Mouse (Mus musculus) liver, embryonic 12.5 days (tissue): ENCODE results near the gene Vcam1. TPM values are rescaled to one million over a fixed set of nuclear protein-coding genes. Genes with fewer than 3 reads are reported as not detected.
A peak's percentile ranks its signal among the peaks of the same experiment; 100 is the strongest.

Experiments
- ATAC-seq: fragments of 200-750 bp; cut with Nextera tagmentation; 2 replicates; pipeline ENCODE4 v1.8.0; 2017; ENCODE audit warnings: moderate number of reproducible peaks, mild to moderate bottlenecking, moderate library complexity
- H3K27ac ChIP-seq: fragments of 300-500 bp; sonication (generic); 2 replicates; pipeline ENCODE4 v1.5.1; 2016; ENCODE audit warnings: mild to moderate bottlenecking
- H3K27me3 ChIP-seq: fragments of 300-500 bp; sonication (generic); replicated peaks from 2 replicates; pipeline ENCODE4 v1.6.1; 2016; ENCODE audit warnings: mild to moderate bottlenecking, moderate library complexity
- H3K36me3 ChIP-seq: fragments of 300-500 bp; sonication (generic); 2 replicates; pipeline ENCODE4 v1.6.1; 2016; ENCODE audit warnings: mild to moderate bottlenecking, moderate library complexity
- H3K4me1 ChIP-seq: fragments of 300-500 bp; sonication (generic); 2 replicates; pipeline ENCODE4 v1.6.1; 2016
- H3K4me2 ChIP-seq: fragments of 300-500 bp; sonication (generic); 2 replicates; pipeline ENCODE4 v1.6.1; 2016; ENCODE audit warnings: mild to moderate bottlenecking, moderate library complexity
- H3K4me3 ChIP-seq: fragments of 300-500 bp; sonication (generic); 2 replicates; pipeline ENCODE4 v1.5.1; 2016; ENCODE audit warnings: mild to moderate bottlenecking, moderate library complexity
- H3K9ac ChIP-seq: fragments of 300-500 bp; sonication (generic); 2 replicates; pipeline ENCODE4 v1.6.1; 2016; ENCODE audit warnings: mild to moderate bottlenecking, moderate library complexity
- H3K9me3 ChIP-seq: fragments of 300-500 bp; sonication (generic); replicated peaks from 2 replicates; pipeline ENCODE4 v1.6.1; 2016; ENCODE audit warnings: mild to moderate bottlenecking, moderate library complexity
- WGBS: fragments of 180-500 bp; shearing (Covaris S2); methylation state at CpG from one replicate; pipeline ENCODE4 v1.1.7; 2016; ENCODE audit not compliant: insufficient replicate concordance; 5-methylcytosine and 5-hydroxymethylcytosine counted together
- polyA plus RNA-seq: library from polyadenylated mRNA; unstranded; fragments of >200 nt; fragmentation: Nextera tagmentation; extraction: Ambion mirVana; gene quantifications from 2 replicates; pipeline ENCODE4 v1.2.1, GENCODE M21; 2016

Gene Vcam1
- polyA plus RNA-seq, 1 experiment from 2014 or later: 47.5 TPM

DNA sequence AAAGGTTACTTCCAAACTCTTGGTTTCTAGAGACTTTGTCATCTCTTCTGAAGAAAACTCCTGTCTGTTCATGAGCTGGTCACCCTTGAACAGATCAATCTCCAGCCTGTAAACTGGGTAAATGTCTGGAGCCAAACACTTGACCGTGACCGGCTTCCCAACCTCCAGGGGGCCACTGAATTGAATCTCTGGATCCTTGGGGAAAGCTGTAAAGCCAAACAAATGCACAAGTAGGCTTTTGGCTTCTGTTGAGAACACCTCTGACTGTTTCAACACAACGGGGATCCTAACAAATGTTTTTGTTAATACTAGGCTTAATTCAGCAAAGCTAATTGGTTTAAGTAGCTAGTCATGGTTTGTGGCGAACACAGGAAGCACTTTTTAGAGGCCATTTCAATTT, 3.4 kb downstream of the Vcam1 start:
- no peaks in the 10 kb centered on the region for H3K27me3 ChIP-seq
- H3K27ac ChIP-seq: 0 out of 2 replicates have a peak overlapping the region, but pooled peaks have one; percentile 64
- 52% methylated on average over 4 of the region's 4 CpGs for WGBS
- H3K4me1 ChIP-seq: no peaks in the 10 kb centered on the region
- H3K36me3 ChIP-seq: peaks cover 11% of the 10 kb centered on the region
- peak overlapping the region; percentile 5; the same call in 1 of the 2 replicates for H3K4me3 ChIP-seq
- H3K9ac ChIP-seq: no peak overlapping the region
- ATAC-seq: no peak
- H3K9me3 ChIP-seq: no peaks in the 10 kb centered on the region
- peak overlapping the region; percentile 43 for H3K4me2 ChIP-seq

DNA sequence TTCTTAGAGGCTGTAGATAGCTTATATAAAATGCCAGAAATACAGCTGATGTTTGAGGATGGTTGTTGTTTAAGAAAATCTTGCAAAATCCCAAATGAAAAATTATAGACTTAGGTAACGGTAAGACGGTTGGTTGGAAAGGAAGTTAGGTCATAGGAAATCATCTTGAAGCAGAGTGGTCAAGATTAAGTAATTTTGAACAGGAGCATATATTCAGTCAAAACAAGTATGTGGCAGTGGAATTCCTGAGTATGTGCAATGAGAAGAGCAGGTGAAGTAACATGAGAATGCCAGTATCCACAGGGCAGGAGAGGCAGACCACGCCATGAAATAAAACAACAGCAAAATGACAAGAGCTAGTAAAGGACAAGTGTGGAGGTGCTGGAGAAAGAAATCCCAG, 5.7 kb downstream of the Vcam1 start:
- ATAC-seq: no peak
- no peaks in the 10 kb centered on the region for H3K9me3 ChIP-seq
- peaks cover 23% of the 10 kb centered on the region for H3K36me3 ChIP-seq
- H3K4me3 ChIP-seq: no peak overlapping the region
- H3K4me2 ChIP-seq: no peak overlapping the region
- no peak overlapping the region for H3K9ac ChIP-seq
- no peaks in the 10 kb centered on the region for H3K27me3 ChIP-seq
- 79% methylated on average over 3 of the region's 3 CpGs for WGBS
- H3K4me1 ChIP-seq: no peaks in the 10 kb centered on the region
- no peak overlapping the region for H3K27ac ChIP-seq

DNA sequence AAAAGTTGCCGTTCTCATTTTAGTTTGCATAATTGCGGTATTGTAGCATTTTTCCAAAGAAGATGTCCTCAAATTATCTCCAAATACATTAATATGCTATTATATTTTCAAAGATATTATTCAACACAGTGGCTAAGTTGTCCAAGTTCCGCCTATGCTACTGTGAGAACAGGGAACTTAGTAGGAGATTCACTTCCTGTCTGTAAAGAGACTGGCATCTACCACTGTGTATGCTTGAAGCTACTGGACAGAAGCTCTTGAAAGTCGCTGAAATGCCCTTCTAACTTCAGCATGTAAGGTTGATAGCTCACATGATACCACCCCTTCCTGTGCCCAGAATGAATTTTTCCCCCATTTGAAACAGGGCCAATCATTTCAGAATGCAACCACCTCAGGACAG, 6.8 kb downstream of the Vcam1 start:
- Histone ChIP-seq H3K36me3 (peaks cover 23% of the 10 kb centered on the region), H3K9ac (no peak overlapping the region), H3K4me3 (no peak overlapping the region), H3K27ac (no peak overlapping the region), H3K9me3 (no peaks in the 10 kb centered on the region), H3K27me3 (no peaks in the 10 kb centered on the region), H3K4me1 (no peaks in the 10 kb centered on the region), H3K4me2 (no peak overlapping the region)
- WGBS: 67% methylated on average over 4 of the region's 4 CpGs
- no peak for ATAC-seq

DNA sequence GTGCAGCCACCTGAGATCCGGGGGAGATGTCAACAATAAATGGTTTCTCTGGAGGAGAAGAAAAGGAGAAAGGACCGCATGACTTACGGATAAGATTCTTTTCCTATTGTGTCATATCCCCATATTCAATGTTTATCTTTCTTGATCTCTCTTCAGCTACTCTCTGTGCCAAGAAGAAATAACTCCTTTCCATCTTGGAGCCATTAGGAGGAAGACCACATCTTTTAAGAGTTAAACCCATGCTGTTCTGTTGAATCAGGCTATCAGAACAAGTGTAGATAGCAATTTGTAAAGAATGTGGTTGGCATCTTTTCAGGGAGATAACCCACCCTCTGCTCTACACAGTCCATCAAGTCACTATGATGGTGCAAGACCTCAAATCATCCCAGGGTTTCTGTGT, 8.5 kb downstream of the Vcam1 start:
- Histone ChIP-seq H3K4me1 (no peaks in the 10 kb centered on the region), H3K36me3 (peaks cover 29% of the 10 kb centered on the region), H3K9ac (no peak overlapping the region), H3K4me2 (no peak overlapping the region), H3K27ac (no peak overlapping the region), H3K9me3 (no peaks in the 10 kb centered on the region), H3K27me3 (no peaks in the 10 kb centered on the region), H3K4me3 (no peak overlapping the region)
- ATAC-seq: no peak
- 75% methylated on average over 3 of the region's 3 CpGs for WGBS

DNA sequence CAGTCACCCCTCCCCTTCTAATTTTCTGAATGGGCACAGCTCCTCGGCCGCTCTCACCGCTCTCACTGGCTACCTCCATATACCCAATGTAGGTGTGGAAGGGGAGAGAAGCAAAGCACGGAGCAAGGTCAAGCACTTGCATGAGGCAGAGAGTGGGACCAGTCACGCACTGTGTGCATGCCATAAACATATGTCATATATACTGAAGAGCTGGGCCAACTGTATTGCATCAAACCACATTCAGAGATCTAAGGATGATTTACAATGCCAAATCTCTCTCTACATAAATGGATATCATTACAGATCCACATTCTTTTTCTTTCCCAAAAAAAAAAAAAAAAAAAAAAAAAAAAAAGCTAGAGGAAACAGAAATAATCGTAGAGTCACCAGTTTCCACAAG, 9.1 kb downstream of the Vcam1 start:
- H3K4me2 ChIP-seq: no peak overlapping the region
- H3K4me1 ChIP-seq: no peaks in the 10 kb centered on the region
- WGBS: 74% methylated on average over 6 of the region's 6 CpGs
- no peak overlapping the region for H3K27ac ChIP-seq
- no peak overlapping the region for H3K9ac ChIP-seq
- ATAC-seq: no peak
- no peak overlapping the region for H3K4me3 ChIP-seq
- peaks cover 32% of the 10 kb centered on the region for H3K36me3 ChIP-seq
- no peaks in the 10 kb centered on the region for H3K27me3 ChIP-seq
- H3K9me3 ChIP-seq: no peaks in the 10 kb centered on the region

DNA sequence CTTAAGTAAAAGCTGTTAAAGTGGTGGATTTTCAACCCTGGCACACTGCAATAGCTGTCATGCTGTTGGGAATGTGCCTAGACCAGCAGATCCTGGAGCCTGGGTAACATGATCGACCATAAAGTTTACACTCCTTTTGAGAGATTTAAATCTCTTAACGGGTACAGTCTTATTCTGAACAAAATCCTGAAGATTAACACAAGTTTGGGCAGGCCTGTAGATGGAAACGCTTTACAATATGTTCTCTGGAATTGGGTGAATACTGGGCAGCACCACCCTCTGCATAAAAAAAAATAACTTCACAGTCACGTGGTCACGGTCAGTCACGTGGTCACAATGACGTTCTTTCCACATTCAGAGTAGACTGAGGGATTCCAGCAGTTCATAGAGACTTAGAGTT, 10.3 kb downstream of the Vcam1 start:
- no peaks in the 10 kb centered on the region for H3K4me1 ChIP-seq
- H3K36me3 ChIP-seq: peaks cover 28% of the 10 kb centered on the region
- no peak overlapping the region for H3K4me3 ChIP-seq
- ATAC-seq: no peak
- 69% methylated on average over 7 of the region's 7 CpGs for WGBS
- no peak overlapping the region for H3K4me2 ChIP-seq
- no peak overlapping the region for H3K27ac ChIP-seq
- no peaks in the 10 kb centered on the region for H3K27me3 ChIP-seq
- H3K9me3 ChIP-seq: no peaks in the 10 kb centered on the region
- H3K9ac ChIP-seq: no peak overlapping the region

DNA sequence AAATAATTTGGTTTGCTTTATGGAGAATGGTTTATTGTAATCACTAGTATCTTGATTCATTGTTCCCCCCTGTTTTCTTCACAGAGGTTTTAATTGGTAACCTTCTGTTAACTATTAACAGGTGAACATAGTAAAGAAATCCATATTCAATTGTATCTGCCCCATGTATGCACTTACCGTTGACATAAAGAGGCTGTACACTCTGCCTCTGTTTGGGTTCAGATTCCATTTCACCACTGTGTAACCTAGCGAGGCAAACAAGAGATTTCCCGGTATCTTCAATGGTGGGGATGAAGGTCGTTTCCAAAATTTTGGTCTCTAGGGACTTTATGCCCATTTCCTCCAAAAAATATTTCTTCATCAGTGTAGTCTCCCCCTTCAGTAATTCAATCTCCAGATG, 12.4 kb downstream of the Vcam1 start:
- H3K9me3 ChIP-seq: no peaks in the 10 kb centered on the region
- H3K27ac ChIP-seq: no peak overlapping the region
- H3K9ac ChIP-seq: no peak overlapping the region
- WGBS: 65% methylated on average over 4 of the region's 4 CpGs
- H3K36me3 ChIP-seq: peaks cover 25% of the 10 kb centered on the region
- no peaks in the 10 kb centered on the region for H3K27me3 ChIP-seq
- no peak overlapping the region for H3K4me2 ChIP-seq
- peak; percentile 70; the same call in 1 of the 2 replicates for ATAC-seq
- no peak overlapping the region for H3K4me3 ChIP-seq
- no peaks in the 10 kb centered on the region for H3K4me1 ChIP-seq

DNA sequence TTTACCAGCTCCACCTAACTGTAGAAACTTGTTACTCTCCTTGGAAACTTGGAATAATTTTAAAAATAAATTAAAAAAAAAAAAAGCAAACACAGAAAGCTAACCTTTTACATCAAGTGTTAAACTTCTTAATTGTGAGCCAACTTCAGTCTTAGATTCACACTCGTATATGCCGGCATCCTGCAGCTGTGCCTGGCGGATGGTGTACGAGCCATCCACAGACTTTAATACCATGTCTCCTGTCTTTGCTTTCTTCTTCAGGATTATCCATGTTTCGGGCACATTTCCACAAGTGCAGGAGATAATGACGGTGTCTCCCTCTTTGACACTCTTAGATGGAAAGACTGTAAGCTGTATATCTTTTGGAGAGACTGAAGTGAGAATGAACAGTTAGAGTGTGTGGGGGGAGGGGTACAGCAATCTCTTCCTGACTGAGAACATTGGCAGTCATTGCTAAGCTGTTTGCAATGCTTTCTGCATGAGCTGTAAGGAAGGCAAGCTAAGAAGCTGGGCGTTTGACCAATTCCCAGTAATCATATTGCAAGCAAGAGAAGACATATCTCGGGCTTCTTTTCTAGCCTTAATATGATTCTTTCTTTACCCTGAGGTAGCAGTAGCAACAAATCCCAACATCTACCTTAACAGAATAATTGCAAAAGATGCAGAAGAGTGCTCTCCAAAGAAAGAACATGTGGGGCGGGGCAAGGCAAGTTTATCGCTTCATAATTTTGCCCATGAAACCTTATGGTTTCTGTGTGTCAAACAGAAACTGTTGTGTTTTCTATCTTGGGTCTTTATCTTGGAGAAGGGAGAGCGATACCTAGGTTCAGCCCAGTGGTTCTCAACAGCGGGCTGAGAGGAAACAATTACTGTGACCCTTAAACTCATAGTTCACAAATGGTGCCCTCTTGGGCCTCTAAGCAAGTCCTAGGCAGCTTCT, 15.0 kb downstream of the Vcam1 start:
- Histone ChIP-seq H3K27ac (no peak overlapping the region), H3K4me1 (no peaks in the 10 kb centered on the region), H3K9ac (no peak overlapping the region), H3K4me2 (no peak overlapping the region), H3K9me3 (no peaks in the 10 kb centered on the region), H3K27me3 (no peaks in the 10 kb centered on the region), H3K4me3 (no peak overlapping the region), H3K36me3 (peaks cover 16% of the 10 kb centered on the region; the same call in 1 of the 2 replicates)
- no peak for ATAC-seq
- 70% methylated on average over 12 of the region's 12 CpGs for WGBS

DNA sequence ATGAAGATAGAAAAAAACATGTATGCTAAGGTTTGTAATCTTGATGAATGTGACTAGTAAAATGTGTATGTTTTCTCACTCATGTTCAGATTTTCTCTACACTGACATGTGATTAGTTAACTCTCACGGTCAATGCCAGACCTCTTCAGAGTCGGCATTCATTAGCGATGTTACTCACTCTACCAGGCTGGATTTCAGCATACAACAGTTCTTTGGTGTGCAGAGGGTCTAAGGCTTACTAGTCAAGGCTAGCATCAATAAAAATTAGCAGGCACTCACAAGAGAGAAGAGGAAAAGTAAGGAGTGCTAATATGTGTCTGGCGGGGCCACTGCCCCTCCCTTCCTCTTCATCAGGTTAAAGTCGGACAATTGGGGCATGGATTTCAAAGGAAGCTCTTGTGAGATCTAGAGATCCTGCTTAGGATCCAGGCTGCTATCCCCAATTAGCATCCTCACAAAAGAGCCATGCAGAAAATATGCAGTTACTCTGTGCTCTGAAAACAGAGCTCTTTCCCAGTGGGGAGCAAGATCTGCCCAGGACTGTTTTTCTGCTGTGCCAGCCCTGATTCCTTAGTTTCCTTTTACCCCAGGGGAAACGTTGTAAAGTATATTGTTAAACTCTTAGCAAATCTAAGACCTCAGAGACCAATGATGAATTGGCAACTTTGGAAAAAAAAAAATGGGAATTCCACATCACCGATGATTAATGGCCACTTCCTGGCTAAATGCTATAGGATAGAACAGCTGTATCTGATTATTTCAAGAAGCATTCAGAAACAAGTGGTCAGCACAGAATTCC, 15.8 kb downstream of the Vcam1 start:
- 56% methylated on average over 7 of the region's 7 CpGs for WGBS
- H3K9ac ChIP-seq: no peak overlapping the region
- H3K27ac ChIP-seq: no peak overlapping the region
- peaks cover 12% of the 10 kb centered on the region; the same call in 1 of the 2 replicates for H3K36me3 ChIP-seq
- ATAC-seq: no peak
- no peaks in the 10 kb centered on the region for H3K27me3 ChIP-seq
- no peaks in the 10 kb centered on the region for H3K4me1 ChIP-seq
- no peak overlapping the region for H3K4me3 ChIP-seq
- no peak overlapping the region for H3K4me2 ChIP-seq
- no peaks in the 10 kb centered on the region for H3K9me3 ChIP-seq

DNA sequence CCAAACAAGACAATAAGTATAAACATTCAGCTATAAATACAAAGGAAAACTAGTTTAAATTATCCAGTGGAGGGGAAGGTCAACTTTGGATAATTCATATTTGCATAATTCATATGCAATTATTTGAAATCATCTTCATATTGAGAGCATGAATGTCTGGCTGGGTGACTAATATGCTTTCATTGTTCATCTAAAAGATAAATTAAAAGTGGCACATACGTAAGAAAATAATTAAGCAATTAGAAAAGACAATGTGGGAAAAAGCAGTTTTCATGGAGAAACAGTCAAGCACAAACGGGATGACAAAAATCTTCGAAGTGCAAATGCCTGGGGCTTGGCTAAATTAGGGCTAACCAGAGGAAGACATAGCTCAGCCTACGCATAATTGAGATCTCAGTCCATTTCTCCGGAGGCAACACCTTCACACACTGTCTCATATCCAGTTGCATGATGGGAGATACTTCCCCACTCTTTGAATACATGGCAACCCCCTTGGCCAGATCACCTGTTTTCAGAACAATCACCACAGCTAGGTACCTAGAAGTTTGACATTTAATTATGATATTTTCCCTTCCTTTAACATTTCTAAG, 16.6 kb downstream of the Vcam1 start:
- no peaks in the 10 kb centered on the region for H3K9me3 ChIP-seq
- no peak overlapping the region for H3K27ac ChIP-seq
- H3K4me2 ChIP-seq: no peak overlapping the region
- H3K9ac ChIP-seq: no peak overlapping the region
- no peaks in the 10 kb centered on the region for H3K27me3 ChIP-seq
- peaks cover 12% of the 10 kb centered on the region; the same call in 1 of the 2 replicates for H3K36me3 ChIP-seq
- no peak for ATAC-seq
- H3K4me3 ChIP-seq: no peak overlapping the region
- WGBS: 68% methylated on average over 5 of the region's 5 CpGs
- H3K4me1 ChIP-seq: no peaks in the 10 kb centered on the region

DNA sequence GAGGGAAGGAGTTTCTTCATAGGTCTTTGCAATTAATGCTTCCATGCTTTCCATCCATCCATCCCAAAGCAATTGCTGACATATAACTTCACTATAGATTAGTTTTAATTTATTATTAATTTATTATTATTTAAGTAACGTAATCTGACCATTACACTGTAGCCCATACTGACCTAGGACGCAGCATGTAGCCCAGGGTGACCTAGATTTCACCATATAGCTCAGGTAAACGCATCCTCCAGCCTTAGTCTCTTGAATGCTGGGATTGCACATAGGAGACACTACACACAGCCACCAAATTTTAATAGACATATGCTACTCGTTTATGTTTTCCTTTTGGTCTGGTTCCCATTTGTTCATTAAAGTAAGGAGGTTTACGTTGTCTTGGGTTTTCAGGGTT, 23.8 kb downstream of the Vcam1 start:
- WGBS: 73% methylated on average over 5 of the region's 5 CpGs
- no peaks in the 10 kb centered on the region for H3K9me3 ChIP-seq
- no peaks in the 10 kb centered on the region for H3K27me3 ChIP-seq
- no peak for ATAC-seq
- no peak overlapping the region for H3K4me3 ChIP-seq
- H3K9ac ChIP-seq: no peak overlapping the region
- no peaks in the 10 kb centered on the region for H3K4me1 ChIP-seq
- H3K27ac ChIP-seq: no peak overlapping the region
- no peak overlapping the region for H3K4me2 ChIP-seq
- no peaks in the 10 kb centered on the region for H3K36me3 ChIP-seq
